Mouse (Mus musculus) left cerebral cortex, postnatal 36 days (tissue): ENCODE measurements around the gene Limch1. TPM values are rescaled to one million over a fixed set of nuclear protein-coding genes. Genes with fewer than 3 reads are reported as not detected.

Experiments used
- DNase-seq, 2 experiments: peaks; one replicate each; pipeline ENCODE4 v3.0.0; 2021 to 2022; ENCODE audit warnings: low spot score in 2 of 2, mixed read lengths in 1 of 2
- intact Hi-C: fragments of 180-260 bp; cut with DNase I; formaldehyde crosslinking; loops from one replicate; pipeline ENCODE4 v1.15.1; 2025
- total RNA-seq, 2 experiments: library from RNA; stranded (reverse); gene quantifications; 2 replicates each; pipeline ENCODE4 v1.2.3; 2021

Limch1 gene
- total RNA-seq, 2 experiments from 2014 or later, result 100 to 131 TPM

- intact Hi-C loops, result no loop called here
- no peak for DNase-seq
Observed at GRCm38 (mm10) chr5:66953375-66953774, 207.7 kb downstream of the Limch1 start.

GRCm38 (mm10) chr5:66953971-66954644 is 208.5 kb downstream of the Limch1 start:
- intact Hi-C loops, result no loop called here
- no peak for DNase-seq

- no peak for DNase-seq
- intact Hi-C loops, result no loop called here
Observed at GRCm38 (mm10) chr5:66955245-66955644, 209.6 kb downstream of the Limch1 start.

- intact Hi-C loops, result no loop called here
- DNase-seq, result no peak
Observed at GRCm38 (mm10) chr5:66957656-66958055, 212.0 kb downstream of the Limch1 start.

GRCm38 (mm10) chr5:66958118-66958517 is 212.5 kb downstream of the Limch1 start:
- intact Hi-C loops, result no loop called here
- DNase-seq, result no peak

GRCm38 (mm10) chr5:66959968-66960367 is 214.3 kb downstream of the Limch1 start:
- no peak for DNase-seq
- intact Hi-C loops, result no loop called here

GRCm38 (mm10) chr5:66965442-66965841 is 219.8 kb downstream of the Limch1 start:
- intact Hi-C loops, result no loop called here
- DNase-seq, result no peak

- intact Hi-C loops, result no loop called here
- no peak for DNase-seq
Observed at GRCm38 (mm10) chr5:66967147-66967546, 221.5 kb downstream of the Limch1 start.

- no peak for DNase-seq
- intact Hi-C loops, result no loop called here
Observed at GRCm38 (mm10) chr5:66967646-66968045, 222.0 kb downstream of the Limch1 start.

- peak; percentile 33 to 41 for DNase-seq
- intact Hi-C loops, result no loop called here
Observed at GRCm38 (mm10) chr5:66968059-66968833, 222.6 kb downstream of the Limch1 start.

GRCm38 (mm10) chr5:66968925-66969711 is 223.5 kb downstream of the Limch1 start:
- intact Hi-C loops, result no loop called here
- no peak for DNase-seq

GRCm38 (mm10) chr5:66975621-66976020 is 230.0 kb downstream of the Limch1 start:
- intact Hi-C loops, result no loop called here
- no peak for DNase-seq

- DNase-seq, result no peak
- intact Hi-C loops, result no loop called here
Observed at GRCm38 (mm10) chr5:66979332-66980218, 233.9 kb downstream of the Limch1 start.

GRCm38 (mm10) chr5:66980862-66981261 is 235.2 kb downstream of the Limch1 start:
- peak; percentile 39 to 50 for DNase-seq
- intact Hi-C loops, result no loop called here

GRCm38 (mm10) chr5:66983104-66983503 is 237.5 kb downstream of the Limch1 start:
- no peak for DNase-seq
- intact Hi-C loops, result no loop called here

GRCm38 (mm10) chr5:66988926-66989325 is 243.3 kb downstream of the Limch1 start:
- no peak for DNase-seq
- intact Hi-C loops, result no loop called here

GRCm38 (mm10) chr5:66989531-66989930 is 243.9 kb downstream of the Limch1 start:
- DNase-seq, result no peak
- intact Hi-C loops, result no loop called here

GRCm38 (mm10) chr5:66992401-66992800 is 246.8 kb downstream of the Limch1 start:
- intact Hi-C loops, result no loop called here
- no peak for DNase-seq

- intact Hi-C loops, result no loop called here
- DNase-seq, result no peak
Observed at GRCm38 (mm10) chr5:66993076-66993475, 247.4 kb downstream of the Limch1 start.
